Mouse (Mus musculus) testis, adult 2 months (tissue): ENCODE measurements around the gene Apoc3.

Experiments used
- CTCF ChIP-seq: fragments of 200-500 bp; IDR thresholded peaks from 2 replicates; pipeline ENCODE4 v1.5.1; 2012; ENCODE audit warnings: low read depth, mild to moderate bottlenecking, inconsistent platforms, low read length, moderate library complexity; ENCODE audit not compliant: control insufficient read depth, insufficient read depth, insufficient replicate concordance
- POLR2A ChIP-seq: fragments of 200-500 bp; IDR thresholded peaks from 2 replicates; pipeline ENCODE4 v1.6.1; 2012; ENCODE audit warnings: low read depth, mild to moderate bottlenecking, inconsistent platforms, low read length, moderate library complexity; ENCODE audit not compliant: control insufficient read depth

DNA sequence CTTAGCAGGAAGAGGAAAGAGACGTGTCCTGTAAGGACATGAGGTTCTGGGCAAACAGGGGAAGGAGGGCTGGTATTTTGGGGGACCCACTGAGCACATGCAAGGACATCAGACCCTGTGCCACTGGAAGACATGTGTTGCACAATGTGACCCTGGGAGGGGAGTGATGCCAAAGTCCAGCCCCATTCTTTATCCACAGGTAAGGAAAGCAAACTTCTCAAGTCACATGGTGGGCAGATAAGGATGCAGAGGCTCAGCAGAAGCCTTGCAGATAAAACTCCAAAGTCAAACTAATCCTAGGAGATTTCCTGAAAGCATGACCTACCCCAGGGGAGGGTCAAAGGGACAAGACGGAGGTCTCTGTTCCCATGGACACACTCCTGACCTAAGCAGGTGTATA is 6.4 kb upstream of the Apoc3 start:
- no peak for TF ChIP-seq CTCF
- no peak for TF ChIP-seq POLR2A
